Mouse (Mus musculus): ENCODE results near the gene Fam53a. TPM values are rescaled to one million over a fixed set of nuclear protein-coding genes. Genes with fewer than 3 reads are reported as not detected.

Gene Fam53a
- total and polyA plus RNA-seq, 3 experiments: 43.6 to 62.8 TPM; not detected in 1

DNA sequence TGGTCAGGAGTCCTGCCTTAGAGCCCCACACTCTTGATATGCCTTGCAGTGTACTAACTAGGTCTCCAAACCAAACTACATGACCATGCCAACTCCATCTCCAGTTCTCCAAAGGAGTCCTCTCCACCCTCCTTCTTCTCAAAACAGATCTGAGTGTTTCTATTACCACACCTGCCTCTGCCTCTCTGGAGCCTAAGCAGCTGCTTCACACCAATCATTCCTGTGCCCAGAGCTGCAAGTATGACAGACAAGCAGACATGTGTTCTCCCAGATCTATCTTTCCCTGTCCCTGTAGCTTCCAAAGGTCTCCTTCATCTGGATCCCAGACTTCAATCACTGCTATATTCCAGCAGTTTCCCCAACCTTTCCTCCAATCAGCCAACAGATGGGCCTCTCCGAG lies 27.3 kb upstream of the Fam53a start:
- H3K9me3 ChIP-seq (replicated peaks; ENCODE audit: insufficient read depth, low read length): no peaks in the 10 kb centered on the region
- no peak for TF ChIP-seq MYC (IDR thresholded peaks at IDR 0.05; ENCODE audit: low read depth, low read length)
- TF ChIP-seq ELF1 (IDR thresholded peaks at IDR 0.05; ENCODE audit: low read depth, low read length): no peak
- no peak for TF ChIP-seq POLR2AphosphoS5 (IDR thresholded peaks at IDR 0.05; ENCODE audit: borderline replicate concordance, low read depth, low read length)
- TF ChIP-seq USF2 (IDR thresholded peaks at IDR 0.05; ENCODE audit: borderline replicate concordance in 1 of 2, insufficient read depth in 1 of 2, low read depth in 1 of 2, low read length in 2 of 2): no peak
- TF ChIP-seq POLR2A (IDR thresholded peaks at IDR 0.05; ENCODE audit: control insufficient read depth in 1 of 2, insufficient read depth in 1 of 2, low read depth in 1 of 2, low read length in 2 of 2, poor library complexity in 1 of 2): no peak
- no peak for TF ChIP-seq NELFE (IDR thresholded peaks at IDR 0.05; ENCODE audit: low read depth, low read length)
- TF ChIP-seq MAZ (IDR thresholded peaks at IDR 0.05; ENCODE audit: low read depth, low read length): no peak
- no peak for TF ChIP-seq EP300 (IDR thresholded peaks at IDR 0.05; ENCODE audit: low read depth in 1 of 2, low read length in 2 of 2)
- peak overlapping the region; percentile 67 to 75 for H3K4me3 ChIP-seq (ENCODE audit: control insufficient read depth in 1 of 2, insufficient read depth in 1 of 2, low read depth in 2 of 2, low read length in 2 of 2)
- H3K9ac ChIP-seq (ENCODE audit: control insufficient read depth, low read depth, low read length, poor library complexity, severe bottlenecking): peak overlapping the region; percentile 80
- DNase-seq (ENCODE audit: low read depth, low spot score): no peak
- peak overlapping the region; percentile 78 for H3K27ac ChIP-seq (ENCODE audit: control insufficient read depth, low read depth, low read length)
- H3K79me2 ChIP-seq (ENCODE audit: control insufficient read depth, insufficient read depth, low read length, poor library complexity): peaks cover 55% of the 10 kb centered on the region
- peaks cover 0 to 21% of the 10 kb centered on the region in 2 experiments; a peak in 2 of 4 replicates for H3K4me1 ChIP-seq (ENCODE audit: control insufficient read depth in 1 of 2, insufficient read depth in 2 of 2, low read length in 2 of 2)
- no peaks in the 10 kb centered on the region for H3K27me3 ChIP-seq (ENCODE audit: control insufficient read depth in 1 of 2, insufficient read depth in 2 of 2, low read length in 2 of 2)
- peaks cover 10 to 26% of the 10 kb centered on the region in 2 experiments for H3K36me3 ChIP-seq (ENCODE audit: control insufficient read depth in 1 of 2, insufficient read depth in 2 of 2, low read length in 2 of 2)

DNA sequence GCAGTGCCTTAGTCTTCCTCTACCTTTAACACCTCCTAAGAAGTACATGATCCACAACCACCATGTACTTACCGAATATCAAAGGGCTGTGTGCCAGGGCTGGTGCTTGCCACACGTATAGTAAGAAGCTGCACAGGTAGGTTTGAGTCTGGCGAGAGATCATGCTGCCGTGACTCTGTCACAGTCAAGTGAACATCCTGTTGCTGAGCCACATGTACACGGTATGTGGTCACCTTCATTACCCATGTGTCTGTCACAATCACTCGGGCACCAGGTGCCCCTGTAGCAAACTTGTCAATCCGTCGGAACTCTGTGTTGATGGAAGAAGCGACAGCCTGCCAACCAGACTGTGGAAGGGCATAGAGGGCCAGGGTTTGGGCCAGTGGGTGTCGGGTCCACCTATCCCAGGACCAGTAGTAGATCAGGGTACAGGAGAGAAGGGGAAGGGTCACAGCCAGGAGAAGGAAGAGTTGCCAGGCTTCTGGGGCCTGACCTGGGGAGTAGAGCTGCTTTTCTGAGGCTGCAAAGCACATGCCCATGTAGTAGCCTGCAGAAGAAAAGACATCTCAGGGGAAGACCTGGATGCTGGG lies 25.9 kb upstream of the Fam53a start:
- Histone ChIP-seq H3K9ac (ENCODE audit: control insufficient read depth, low read depth, low read length, poor library complexity, severe bottlenecking) (no peak overlapping the region), H3K27me3 (ENCODE audit: control insufficient read depth in 1 of 2, insufficient read depth in 2 of 2, low read length in 2 of 2) (no peaks in the 10 kb centered on the region), H3K27ac (ENCODE audit: control insufficient read depth, low read depth, low read length) (no peak overlapping the region), H3K9me3 (replicated peaks; ENCODE audit: insufficient read depth, low read length) (no peaks in the 10 kb centered on the region), H3K36me3 (ENCODE audit: control insufficient read depth in 1 of 2, insufficient read depth in 2 of 2, low read length in 2 of 2) (peaks cover 3 to 25% of the 10 kb centered on the region in 2 experiments), H3K4me3 (ENCODE audit: control insufficient read depth in 1 of 2, insufficient read depth in 1 of 2, low read depth in 2 of 2, low read length in 2 of 2) (no peak overlapping the region), H3K4me1 (ENCODE audit: control insufficient read depth in 1 of 2, insufficient read depth in 2 of 2, low read length in 2 of 2) (peaks cover 4 to 25% of the 10 kb centered on the region in 2 experiments), H3K79me2 (ENCODE audit: control insufficient read depth, insufficient read depth, low read length, poor library complexity) (peaks cover 65% of the 10 kb centered on the region)
- DNase-seq (ENCODE audit: low read depth, low spot score): no peak
- no peak for TF ChIP-seq ZKSCAN1 (IDR thresholded peaks at IDR 0.05; ENCODE audit: low read depth, low read length)
- no peak for TF ChIP-seq HCFC1 (IDR thresholded peaks at IDR 0.05; ENCODE audit: low read depth, low read length)
- TF ChIP-seq POLR2AphosphoS5 (IDR thresholded peaks at IDR 0.05; ENCODE audit: borderline replicate concordance, low read depth, low read length): no peak
- TF ChIP-seq TBP (IDR thresholded peaks at IDR 0.05; ENCODE audit: low read depth, low read length): no peak
- no peak for TF ChIP-seq CTCF (IDR thresholded peaks at IDR 0.05 in 2 of 3, conservative IDR thresholded peaks at IDR 0.05 in 1 of 3; ENCODE audit: control insufficient read depth in 1 of 3, insufficient read depth in 1 of 3, low read depth in 2 of 3, low read length in 3 of 3, poor library complexity in 1 of 3, severe bottlenecking in 1 of 3)
- no peak for TF ChIP-seq ZMIZ1 (IDR thresholded peaks at IDR 0.05; ENCODE audit: low read depth, low read length)
- TF ChIP-seq CHD2 (IDR thresholded peaks at IDR 0.05; ENCODE audit: low read length): no peak
- TF ChIP-seq MAZ (IDR thresholded peaks at IDR 0.05; ENCODE audit: low read depth, low read length): no peak
- no peak for TF ChIP-seq SIN3A (IDR thresholded peaks at IDR 0.05; ENCODE audit: low read length)
- no peak for TF ChIP-seq USF1 (IDR thresholded peaks at IDR 0.05; ENCODE audit: low read depth, low read length)
- no peak for TF ChIP-seq SMC3 (IDR thresholded peaks at IDR 0.05; ENCODE audit: low read depth, low read length)
- TF ChIP-seq MEF2A (IDR thresholded peaks at IDR 0.05; ENCODE audit: extremely low read depth, insufficient replicate concordance, low read depth, low read length, poor library complexity, severe bottlenecking): no peak
- no peak for TF ChIP-seq KAT2A (conservative IDR thresholded peaks at IDR 0.05; ENCODE audit: low read depth, low read length)

Data from MEL (cell line).